Mouse (Mus musculus): Measurements from ENCODE around the gene Zbed6.
"Not testable (repeated sequence)": the region's sequence is repeated elsewhere in the genome, so short reads cannot be mapped to it uniquely, and the experiment has no call there.

Zbed6 gene

GRCm38 (mm10) chr1:133660466-133661202, at the start of gene Zbed6:
Gene Zbed6 (minus strand): TSS chr1:133660885.
- DNase-seq (ENCODE audit: extremely low read depth, insufficient read length, low spot score), result no peak

GRCm38 (mm10) chr1:133709292-133709691, 48.6 kb upstream of the Zbed6 start:
- DNase-seq (ENCODE audit: extremely low read depth, insufficient read length, low spot score), result no peak

- DNase-seq (ENCODE audit: extremely low read depth, insufficient read length, low spot score), result not testable (repeated sequence)
These were observed 41.1 kb upstream of the Zbed6 start for GRCm38 (mm10) chr1:133701824-133702223.

- DNase-seq (ENCODE audit: extremely low read depth, insufficient read length, low spot score), result no peak
These were observed 37.4 kb upstream of the Zbed6 start for GRCm38 (mm10) chr1:133697935-133698620.

- DNase-seq (ENCODE audit: extremely low read depth, insufficient read length, low spot score), result peak; percentile 78
These were observed 35.2 kb upstream of the Zbed6 start for GRCm38 (mm10) chr1:133695901-133696300.

- no peak for DNase-seq (ENCODE audit: extremely low read depth, insufficient read length, low spot score)
These were observed 34.2 kb upstream of the Zbed6 start for GRCm38 (mm10) chr1:133694876-133695275.

GRCm38 (mm10) chr1:133694301-133694700, 33.6 kb upstream of the Zbed6 start:
- DNase-seq (ENCODE audit: extremely low read depth, insufficient read length, low spot score), result no peak

GRCm38 (mm10) chr1:133693536-133694114, 32.9 kb upstream of the Zbed6 start:
- no peak for DNase-seq (ENCODE audit: extremely low read depth, insufficient read length, low spot score)

GRCm38 (mm10) chr1:133692195-133692594, 31.5 kb upstream of the Zbed6 start:
- DNase-seq (ENCODE audit: extremely low read depth, insufficient read length, low spot score), result no peak

GRCm38 (mm10) chr1:133691046-133691445, 30.4 kb upstream of the Zbed6 start:
- no peak for DNase-seq (ENCODE audit: extremely low read depth, insufficient read length, low spot score)

GRCm38 (mm10) chr1:133689897-133690296, 29.2 kb upstream of the Zbed6 start, which contains the start of gene Lax1:
Gene Lax1 (minus strand): TSS chr1:133690108.
- no peak for DNase-seq (ENCODE audit: extremely low read depth, insufficient read length, low spot score)

GRCm38 (mm10) chr1:133688301-133688700, 27.6 kb upstream of the Zbed6 start:
- no peak for DNase-seq (ENCODE audit: extremely low read depth, insufficient read length, low spot score)

GRCm38 (mm10) chr1:133685749-133686519, 25.2 kb upstream of the Zbed6 start:
- DNase-seq (ENCODE audit: extremely low read depth, insufficient read length, low spot score), result peak; percentile 76

- no peak for DNase-seq (ENCODE audit: extremely low read depth, insufficient read length, low spot score)
These were observed 11.1 kb upstream of the Zbed6 start for GRCm38 (mm10) chr1:133671801-133672200.

- no peak for DNase-seq (ENCODE audit: extremely low read depth, insufficient read length, low spot score)
These were observed 10.6 kb upstream of the Zbed6 start for GRCm38 (mm10) chr1:133671266-133671665.

- DNase-seq (ENCODE audit: extremely low read depth, insufficient read length, low spot score), result no peak
These were observed 10.1 kb upstream of the Zbed6 start for GRCm38 (mm10) chr1:133670776-133671175.

- DNase-seq (ENCODE audit: extremely low read depth, insufficient read length, low spot score), result no peak
These were observed 9.5 kb upstream of the Zbed6 start for GRCm38 (mm10) chr1:133670190-133670589.

- no peak for DNase-seq (ENCODE audit: extremely low read depth, insufficient read length, low spot score)
These were observed 7.9 kb upstream of the Zbed6 start for GRCm38 (mm10) chr1:133668618-133669017.

- DNase-seq (ENCODE audit: extremely low read depth, insufficient read length, low spot score), result no peak
These were observed 7.0 kb upstream of the Zbed6 start for GRCm38 (mm10) chr1:133667721-133668120.

GRCm38 (mm10) chr1:133665713-133666112, 5.0 kb upstream of the Zbed6 start:
- DNase-seq (ENCODE audit: extremely low read depth, insufficient read length, low spot score), result not testable (repeated sequence)

All from 3134 (cell line).